Mouse (Mus musculus) gastrocnemius, postnatal 25 days (tissue): Measurements from ENCODE around the gene Psmc1. TPM values are rescaled to one million over a fixed set of nuclear protein-coding genes. Genes with fewer than 3 reads are reported as not detected.

Experiments
- DNase-seq: peaks from one replicate; pipeline ENCODE4 v3.0.0; 2022
- long read RNA-seq, 2 experiments: library from polyadenylated mRNA; stranded (forward); transcript quantifications; one replicate each; pipeline ENCODE4 v2.0.0; 2021
- total RNA-seq, 2 experiments: library from RNA; stranded (reverse); gene quantifications; 1 replicate in 1 of 2; 2 replicates in 1 of 2; pipeline ENCODE4 v1.2.3; 2021

Psmc1 gene
- total RNA-seq: 100 to 1,000 TPM; 132 to 139 TPM
- long read RNA-seq, experiment 1, transcript Psmc1-201 (11 exons, 1,591 nt): major isoform, 202 of 252 reads
- long read RNA-seq, experiment 1, partial matches to known transcripts: 46 of 252 reads
- long read RNA-seq, experiment 1, other reads (novel, unspliced or antisense): 4 of 252 reads
- long read RNA-seq, experiment 2, transcript Psmc1-201 (11 exons, 1,591 nt): major isoform, 224 of 280 reads
- long read RNA-seq, experiment 2, partial matches to known transcripts: 48 of 280 reads
- long read RNA-seq, experiment 2, other reads (novel, unspliced or antisense): 7 of 280 reads

- DNase-seq: peak; percentile 74
Observed at GRCm38 (mm10) chr12:100109986-100110696, at the start of gene Psmc1. Psmc1 (plus strand) TSS chr12:100110154.

- no peak for DNase-seq
Observed at GRCm38 (mm10) chr12:100061071-100061470, 48.9 kb upstream of the Psmc1 start.

- DNase-seq: peak; percentile 41
Observed at GRCm38 (mm10) chr12:100061826-100062225, 48.1 kb upstream of the Psmc1 start.

DNA sequence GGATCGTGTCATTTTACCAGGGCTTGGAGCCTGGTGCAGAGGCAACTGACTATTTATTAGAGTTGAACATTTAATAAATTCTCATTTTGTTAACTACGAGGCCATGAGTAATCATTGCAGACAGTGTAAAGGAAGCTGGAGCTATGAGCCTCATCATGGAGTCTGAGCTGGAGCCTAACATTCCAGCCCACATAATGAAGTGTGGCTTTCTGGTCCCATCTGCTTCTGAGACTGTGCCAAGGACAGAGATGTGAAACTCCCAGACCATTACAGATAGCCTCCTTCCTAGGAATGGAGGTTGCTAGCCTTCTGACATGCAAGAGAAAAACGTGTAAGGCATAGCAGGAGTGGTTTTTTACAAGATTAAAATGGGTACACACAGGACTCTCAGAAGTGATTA lies 47.4 kb upstream of the Psmc1 start:
- DNase-seq: no peak

GRCm38 (mm10) chr12:100065109-100065508 lies 44.8 kb upstream of the Psmc1 start:
- no peak for DNase-seq

DNA sequence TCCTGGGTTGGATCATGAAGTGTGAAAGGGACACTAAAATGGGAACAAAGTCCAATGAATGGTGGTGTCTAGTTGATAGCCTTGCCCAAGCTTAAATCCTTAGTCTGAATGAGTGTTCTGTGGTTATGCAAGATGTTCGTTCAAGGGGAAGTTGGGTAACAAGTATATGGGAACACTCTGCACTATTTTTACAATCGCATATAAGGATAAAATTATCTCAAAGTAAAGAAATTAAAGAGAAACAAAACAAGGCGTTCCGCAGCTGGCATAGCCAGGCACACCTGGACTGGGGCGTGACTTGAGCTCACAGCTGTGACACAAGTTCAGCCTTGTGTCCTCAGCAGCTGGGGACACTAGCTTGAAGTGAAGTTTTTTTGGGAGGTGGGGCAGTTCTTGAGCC lies 42.5 kb upstream of the Psmc1 start:
- peak; percentile 57 for DNase-seq

GRCm38 (mm10) chr12:100073201-100073672 lies 36.7 kb upstream of the Psmc1 start:
- no peak for DNase-seq

DNA sequence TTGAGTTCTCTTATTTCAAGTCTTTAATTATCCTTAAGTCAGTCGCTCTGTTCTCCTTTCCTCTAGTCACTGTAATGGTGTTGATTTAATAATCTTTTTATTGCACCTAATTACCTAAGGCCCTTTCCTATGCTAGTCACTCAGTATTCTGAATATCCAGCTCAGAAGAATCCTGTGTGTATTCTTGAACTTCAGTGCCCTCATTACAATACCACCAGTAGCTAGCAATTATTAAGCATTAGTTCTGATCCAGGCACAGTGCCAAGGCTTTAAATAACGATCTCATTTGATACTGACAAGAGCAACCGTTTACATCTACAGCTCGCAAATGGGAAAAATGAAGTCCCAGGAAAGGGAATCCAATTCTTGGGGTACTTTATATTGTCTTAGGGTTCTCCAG lies 34.2 kb upstream of the Psmc1 start:
- DNase-seq: no peak

GRCm38 (mm10) chr12:100079636-100080286 lies 30.2 kb upstream of the Psmc1 start:
- DNase-seq: peak; percentile 69

GRCm38 (mm10) chr12:100088026-100088425 lies 21.9 kb upstream of the Psmc1 start:
- no peak for DNase-seq

- DNase-seq: no peak
Observed at GRCm38 (mm10) chr12:100089265-100089664, 20.7 kb upstream of the Psmc1 start.

DNA sequence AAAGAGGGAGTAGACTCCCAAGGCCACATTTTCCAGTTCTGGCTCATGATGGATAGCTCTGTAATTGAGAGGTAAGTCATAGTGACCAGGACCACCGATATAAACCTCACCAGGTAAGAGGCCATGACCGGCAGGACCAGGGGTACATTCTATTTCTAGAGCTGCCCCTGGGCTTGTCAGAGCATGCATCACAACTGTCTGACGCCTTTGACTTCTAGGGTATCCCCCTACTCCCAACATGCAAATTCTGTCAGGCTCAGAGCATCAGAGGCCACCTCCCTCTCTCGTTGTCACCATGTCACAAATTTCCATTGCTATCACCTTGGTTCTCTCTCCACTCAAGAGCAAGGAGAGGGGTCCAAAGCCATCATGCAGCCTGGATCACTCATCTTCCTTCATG lies 19.2 kb upstream of the Psmc1 start:
- no peak for DNase-seq

DNA sequence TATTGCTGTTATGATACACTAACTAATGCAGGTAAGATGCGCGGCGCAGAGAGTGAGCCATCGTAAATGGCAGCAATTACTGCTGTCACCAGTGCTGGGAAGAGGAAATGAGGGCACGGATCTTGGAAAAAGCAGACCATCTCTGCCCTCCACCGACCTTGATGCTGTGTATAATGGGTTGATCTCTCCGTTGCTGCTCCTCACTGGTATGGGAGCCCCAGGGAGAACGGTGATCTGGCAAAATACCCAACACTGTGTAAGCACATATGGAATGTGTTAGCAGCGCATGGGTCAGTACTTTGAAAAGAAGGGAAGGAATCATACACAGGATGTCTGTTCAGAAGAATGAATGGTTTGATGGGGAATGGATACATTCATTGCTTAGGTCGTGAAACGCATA lies 16.9 kb upstream of the Psmc1 start:
- no peak for DNase-seq

DNA sequence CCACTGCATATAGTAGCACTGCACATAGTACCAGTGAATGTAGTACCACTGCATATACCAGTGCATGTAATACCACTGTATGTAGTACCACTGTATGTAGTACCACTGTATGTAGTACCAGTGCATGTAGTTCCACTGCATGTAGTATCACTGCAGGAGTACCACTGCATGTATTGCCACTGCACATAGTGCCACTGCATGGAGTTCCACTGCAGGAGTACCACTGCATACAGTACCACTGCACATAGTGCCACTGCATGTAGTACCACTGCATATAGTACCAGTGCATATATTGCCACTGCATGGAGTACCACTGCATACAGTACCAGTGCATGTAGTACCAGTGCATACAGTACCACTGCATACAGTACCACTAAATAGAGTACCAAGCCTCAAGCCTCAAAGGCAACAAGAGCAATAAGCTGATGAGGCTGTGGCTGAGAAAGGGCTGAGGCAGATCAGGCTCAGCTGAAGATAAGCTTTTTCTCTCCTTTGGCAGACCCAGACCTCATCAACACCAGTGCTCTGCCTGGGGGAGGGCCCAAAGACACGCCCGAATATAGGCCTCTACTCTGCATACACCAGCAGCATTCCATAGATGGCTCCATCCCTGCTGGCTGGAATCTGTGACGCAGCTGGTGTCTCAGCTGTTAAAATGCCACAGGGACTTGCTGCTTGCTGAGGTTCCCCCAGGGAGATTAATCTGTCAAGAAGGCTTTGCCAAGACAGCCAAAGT lies 9.8 kb upstream of the Psmc1 start:
- no peak for DNase-seq

GRCm38 (mm10) chr12:100100707-100101030 lies 9.3 kb upstream of the Psmc1 start:
- no peak for DNase-seq

GRCm38 (mm10) chr12:100101651-100102050 lies 8.3 kb upstream of the Psmc1 start:
- DNase-seq: no peak

GRCm38 (mm10) chr12:100104530-100104929 lies 5.4 kb upstream of the Psmc1 start:
- DNase-seq: no peak

GRCm38 (mm10) chr12:100106275-100106895 lies 3.6 kb upstream of the Psmc1 start:
- DNase-seq: peak; percentile 42

DNA sequence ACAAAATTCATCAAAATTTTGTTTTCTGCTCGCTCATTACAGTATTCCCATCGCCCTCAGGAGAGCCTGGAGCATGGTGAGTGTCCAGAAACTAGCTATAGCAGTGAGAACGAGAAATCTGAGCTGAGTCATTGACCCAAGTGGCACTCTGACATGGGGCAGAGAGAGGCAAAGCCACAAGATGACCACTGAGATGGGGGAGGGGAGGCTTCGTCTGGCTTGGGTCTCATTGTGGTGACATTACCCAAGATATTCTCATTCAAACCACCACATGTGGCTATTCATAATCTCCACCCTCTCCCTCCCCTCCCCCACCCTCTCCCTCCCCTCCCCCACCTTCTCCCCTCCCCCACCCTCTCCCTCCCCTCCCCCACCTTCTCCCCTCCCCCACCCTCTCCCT lies 2.5 kb upstream of the Psmc1 start:
- no peak for DNase-seq

DNA sequence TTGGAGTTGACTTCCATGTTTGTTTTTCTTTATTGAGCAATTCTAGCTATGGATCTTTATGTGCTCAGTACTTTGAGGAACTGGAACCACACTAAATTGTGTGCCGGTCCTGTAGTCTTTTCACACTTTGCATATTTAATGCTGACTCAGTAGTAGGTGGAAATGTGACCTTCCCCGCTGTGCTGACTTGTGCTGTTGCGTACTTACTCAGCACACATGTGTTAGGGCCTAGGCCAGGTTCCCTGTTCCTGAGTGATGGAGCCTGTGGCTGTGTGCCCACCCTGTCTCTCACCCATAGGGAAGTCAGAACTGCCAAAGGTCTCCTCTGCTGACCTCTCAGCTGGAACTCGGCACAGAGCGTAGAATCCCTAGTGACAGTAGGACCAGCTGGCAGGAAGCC lies 6.0 kb downstream of the Psmc1 start:
- DNase-seq: peak; percentile 57

DNA sequence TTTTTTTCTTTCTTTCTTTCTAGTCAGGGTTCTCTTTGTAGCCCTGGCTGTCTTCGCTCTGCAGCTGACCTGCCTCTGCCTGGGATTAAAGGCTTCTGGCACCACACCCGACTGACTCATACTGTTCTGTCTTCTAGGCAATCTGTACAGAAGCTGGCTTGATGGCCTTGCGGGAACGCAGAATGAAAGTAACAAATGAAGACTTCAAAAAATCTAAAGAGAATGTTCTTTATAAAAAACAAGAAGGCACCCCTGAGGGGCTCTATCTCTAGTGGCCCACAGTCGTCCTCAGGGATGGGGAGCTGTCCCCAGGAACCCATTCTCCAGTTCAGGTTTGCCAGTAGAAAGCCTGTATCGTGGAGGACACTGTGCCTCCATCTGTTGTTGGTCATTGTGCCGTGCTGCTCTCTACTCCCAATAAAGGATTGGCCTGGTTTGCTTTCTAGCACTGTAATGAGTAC lies 13.0 kb downstream of the Psmc1 start:
- DNase-seq: peak; percentile 79

DNA sequence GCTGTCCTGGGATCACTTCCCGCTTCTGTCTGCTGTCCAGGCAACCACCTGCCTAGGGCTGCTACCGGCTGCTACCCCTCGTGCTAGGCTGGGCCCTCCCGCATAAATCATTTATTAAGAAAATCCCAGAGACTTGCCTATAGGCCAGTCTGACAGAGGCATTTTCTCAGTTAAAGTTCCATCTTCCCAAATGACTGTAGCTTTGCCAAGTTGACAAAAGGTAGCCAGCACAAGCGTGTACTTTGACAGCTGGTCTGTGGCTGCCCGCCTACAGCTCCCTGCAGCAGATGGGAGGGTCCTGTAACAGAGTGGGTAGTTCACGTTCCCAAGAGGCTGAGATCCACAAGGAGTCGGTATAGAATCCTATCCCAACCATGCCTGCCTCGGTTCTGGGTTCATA lies 13.5 kb downstream of the Psmc1 start:
- DNase-seq: no peak
